Mouse (Mus musculus): ENCODE measurements around the gene Nefh.

Nefh gene

GRCm38 (mm10) chr11:4947813-4948174, at the start of gene Nefh:
Gene Nefh, minus strand, starts transcription at chr11:4948064.
- WGBS, result 2% methylated on average over 41 of the region's 41 CpGs

DNA sequence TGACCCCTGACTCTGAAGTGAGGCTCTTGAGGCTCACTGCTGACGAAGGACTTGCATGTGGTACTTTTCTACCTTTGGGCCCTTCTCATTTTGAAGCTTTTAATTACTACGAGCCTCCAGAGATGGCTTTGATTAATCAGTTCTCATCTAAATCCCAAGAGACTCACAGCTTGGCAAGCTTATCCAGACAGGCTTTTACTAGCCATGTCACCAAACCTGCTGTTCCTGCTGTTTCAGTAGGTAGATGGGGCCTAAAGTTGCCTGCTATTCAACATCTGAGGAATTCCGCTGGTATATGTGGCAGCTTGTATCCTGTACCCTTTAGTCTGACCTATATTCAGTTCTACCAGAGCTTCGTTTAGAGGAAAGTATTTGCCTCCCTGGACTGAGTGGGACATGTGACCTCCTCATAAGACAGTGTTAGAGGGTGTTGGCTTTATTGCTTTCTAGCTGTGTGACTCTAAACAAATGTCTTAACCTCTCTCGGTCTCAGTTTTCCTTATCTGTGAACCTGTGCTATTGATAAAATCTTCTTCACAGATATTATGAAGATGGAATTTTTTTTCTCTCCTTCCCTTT, 48.8 kb upstream of the Nefh start:
- 86% methylated on average over 5 of the region's 5 CpGs for WGBS

DNA sequence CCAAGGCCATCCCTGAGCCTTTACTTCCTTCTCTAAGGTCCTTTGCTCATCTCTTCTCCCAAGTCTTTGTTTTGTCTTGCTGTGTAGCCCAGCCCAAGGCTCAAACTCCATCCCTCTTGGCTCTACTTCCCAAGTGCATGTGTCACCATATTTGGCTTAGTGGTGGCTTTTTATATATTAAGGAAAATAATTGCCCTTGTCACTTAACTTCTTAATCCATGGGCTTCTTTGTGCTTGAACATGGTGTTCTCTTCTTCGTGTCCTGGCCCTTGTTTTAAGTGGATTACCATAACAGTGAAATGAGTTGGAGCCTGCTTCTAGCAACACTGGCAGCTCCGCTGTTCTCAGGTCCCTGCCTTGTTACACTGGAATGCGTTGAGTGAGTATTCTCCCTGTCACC, 47.8 kb upstream of the Nefh start:
- 59% methylated on average over 3 of the region's 3 CpGs for WGBS

- 75% methylated on average over 2 of the region's 2 CpGs for WGBS
Observed at GRCm38 (mm10) chr11:4992471-4992870, 44.6 kb upstream of the Nefh start.

DNA sequence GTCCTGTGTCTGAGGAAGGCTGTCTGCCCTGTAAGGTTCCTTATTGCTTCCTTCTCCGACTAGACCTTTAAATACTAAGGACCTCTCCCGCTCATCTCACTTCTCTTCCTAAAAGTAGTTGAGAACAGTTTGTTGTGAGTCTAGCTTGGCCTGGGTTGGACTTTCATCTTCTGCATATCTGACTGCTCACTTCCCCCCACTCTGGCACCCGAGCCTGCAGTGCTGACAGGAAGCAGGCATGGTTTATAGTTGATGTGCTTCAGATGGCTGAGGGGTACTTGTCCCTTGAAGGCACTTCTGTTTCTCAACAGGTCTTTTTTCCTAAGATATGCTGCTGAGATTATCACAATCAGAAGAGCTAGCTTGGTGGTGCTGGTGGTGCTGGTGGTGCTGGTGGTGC, 41.3 kb upstream of the Nefh start:
- 69% methylated on average over 3 of the region's 3 CpGs for WGBS

DNA sequence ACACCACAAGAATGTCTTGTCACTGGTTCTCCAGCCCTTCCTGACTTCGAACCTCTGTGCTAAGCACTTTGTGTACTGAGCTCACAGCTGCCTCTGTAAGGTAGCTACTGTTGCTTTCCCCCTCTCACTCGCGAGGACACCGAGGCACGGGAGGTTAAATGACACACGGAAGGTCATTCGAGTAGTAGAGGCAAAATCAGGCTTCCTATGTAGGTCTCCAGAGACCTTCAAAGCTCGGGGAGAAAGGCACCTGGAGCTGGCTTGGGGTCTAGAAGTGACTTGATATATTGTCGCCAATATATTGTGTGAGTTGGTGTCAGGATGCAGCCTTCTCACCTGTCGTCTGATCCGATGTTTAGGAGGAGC, 39.6 kb upstream of the Nefh start:
- 45% methylated on average over 11 of the region's 11 CpGs for WGBS

- under 1% methylated on average over 62 of the region's 62 CpGs for WGBS
Observed at GRCm38 (mm10) chr11:4986695-4987486, 39.0 kb upstream of the Nefh start, which contains the start of gene Ap1b1. Gene Ap1b1, plus strand, starts transcription at chr11:4986824.

GRCm38 (mm10) chr11:4984799-4985198, 36.9 kb upstream of the Nefh start:
- 78% methylated on average over 3 of the region's 3 CpGs for WGBS

GRCm38 (mm10) chr11:4984249-4984648, 36.4 kb upstream of the Nefh start:
- 2% methylated on average over 5 of the region's 5 CpGs for WGBS

- WGBS, result 69% methylated on average over 2 of the region's 2 CpGs
Observed at GRCm38 (mm10) chr11:4983538-4983937, 35.7 kb upstream of the Nefh start.

DNA sequence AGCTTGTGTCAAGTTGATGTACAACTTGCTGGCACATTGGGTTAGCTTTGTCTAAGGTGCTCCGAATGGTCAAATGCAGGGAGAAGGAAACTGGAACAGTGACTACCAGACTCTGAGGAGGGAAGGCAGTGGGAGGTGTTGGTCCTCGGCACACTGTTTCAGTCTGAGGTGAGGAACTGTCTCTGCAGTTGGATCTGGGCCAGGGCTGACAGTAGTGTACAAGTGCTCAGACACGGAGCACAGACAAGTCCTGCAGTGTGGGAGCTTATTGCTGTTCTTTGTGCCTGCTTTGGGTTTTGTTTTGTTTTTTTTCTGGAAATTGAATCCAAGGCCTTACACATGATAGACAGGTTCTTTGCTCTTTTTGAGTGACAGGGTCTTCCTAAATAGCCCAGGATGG, 35.1 kb upstream of the Nefh start:
- WGBS, result 46% methylated on average over 3 of the region's 3 CpGs

- WGBS, result 11% methylated on average over 13 of the region's 14 CpGs
Observed at GRCm38 (mm10) chr11:4975623-4976022, 27.8 kb upstream of the Nefh start.

DNA sequence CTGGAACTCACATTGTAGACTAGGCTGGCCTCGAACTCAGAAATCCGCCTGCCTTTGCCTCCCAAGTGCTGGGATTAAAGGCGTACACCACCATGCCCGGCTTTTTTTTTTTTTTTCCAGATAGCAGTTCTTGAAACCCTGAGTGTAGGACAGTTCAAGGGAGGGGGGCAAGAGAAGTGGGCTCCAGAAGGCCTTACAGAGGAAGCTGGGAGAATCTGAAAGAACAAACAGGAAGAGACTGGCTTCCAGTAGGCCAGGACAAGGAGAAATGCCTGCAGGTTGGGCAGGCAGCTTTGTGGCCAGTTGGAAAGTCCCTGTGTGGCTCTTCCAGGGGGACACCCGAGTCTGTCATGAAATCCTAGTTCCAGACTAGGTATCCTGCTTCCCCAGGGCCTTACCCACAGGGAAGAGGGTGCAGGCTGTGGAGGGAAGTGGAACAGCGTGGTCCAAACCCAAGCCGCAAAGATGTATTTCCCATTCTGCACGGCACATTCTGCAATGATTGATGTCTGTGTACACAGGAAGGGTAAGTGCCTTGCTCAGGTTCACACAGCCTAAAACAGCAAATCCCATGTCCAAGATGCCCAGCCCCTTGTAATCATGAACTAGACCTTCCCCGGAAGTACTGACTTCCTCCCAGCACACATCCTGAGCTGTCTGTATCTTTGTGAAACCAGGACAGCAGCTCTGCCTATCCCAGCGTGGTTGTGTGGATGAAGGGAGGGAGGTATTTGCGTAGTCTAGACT, 26.7 kb upstream of the Nefh start:
- 75% methylated on average over 11 of the region's 11 CpGs for WGBS

- 82% methylated on average over 2 of the region's 2 CpGs for WGBS
Observed at GRCm38 (mm10) chr11:4973871-4974256, 26.0 kb upstream of the Nefh start.

DNA sequence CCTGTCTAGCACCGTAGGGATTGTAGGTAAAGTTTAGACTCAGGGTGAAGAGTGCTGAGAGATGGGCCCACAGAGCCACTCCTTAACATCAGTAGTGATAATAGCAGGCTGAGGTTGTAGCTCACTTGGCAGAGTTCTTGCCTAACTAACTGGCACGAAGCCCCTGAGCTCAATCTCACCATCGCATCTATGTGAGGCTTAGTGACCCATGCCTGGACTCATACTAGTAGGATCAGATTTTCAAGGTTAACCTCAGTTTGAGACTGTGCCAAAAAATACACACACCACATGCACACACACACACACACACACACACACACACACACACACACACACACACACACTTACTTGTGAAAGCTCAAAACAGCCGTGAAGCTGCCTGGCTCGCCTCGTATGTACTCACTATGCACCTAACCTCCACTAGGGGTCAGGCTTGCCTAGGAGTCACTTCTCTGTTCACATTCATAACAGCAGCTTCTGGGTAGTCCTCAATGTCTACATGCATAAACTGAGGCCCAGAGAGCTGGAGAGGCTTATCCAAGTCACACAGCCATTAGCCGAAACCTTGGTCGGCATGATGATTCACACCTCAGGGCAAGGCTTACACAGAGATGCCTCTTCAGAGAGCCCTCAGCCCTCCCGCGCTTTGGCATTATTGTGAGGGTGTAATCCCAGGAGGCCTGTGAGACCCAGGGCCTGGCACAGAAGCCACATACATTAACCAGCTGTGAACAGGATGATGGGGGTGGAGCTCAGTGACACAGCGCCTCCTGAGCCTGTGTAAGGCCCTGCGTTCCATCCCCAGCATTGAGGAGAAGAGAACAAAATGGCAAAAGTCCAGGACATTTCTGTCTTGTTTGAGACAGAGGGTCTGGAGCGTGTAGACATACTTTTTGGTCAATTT, 25.4 kb upstream of the Nefh start:
- 49% methylated on average over 13 of the region's 13 CpGs for WGBS

- WGBS, result 52% methylated on average over 10 of the region's 10 CpGs
Observed at GRCm38 (mm10) chr11:4968376-4968775, 20.5 kb upstream of the Nefh start.

GRCm38 (mm10) chr11:4967549-4967948, 19.7 kb upstream of the Nefh start:
- WGBS, result 73% methylated on average over 2 of the region's 2 CpGs

GRCm38 (mm10) chr11:4966888-4967287, 19.0 kb upstream of the Nefh start:
- WGBS, result 67% methylated on average over 5 of the region's 5 CpGs

DNA sequence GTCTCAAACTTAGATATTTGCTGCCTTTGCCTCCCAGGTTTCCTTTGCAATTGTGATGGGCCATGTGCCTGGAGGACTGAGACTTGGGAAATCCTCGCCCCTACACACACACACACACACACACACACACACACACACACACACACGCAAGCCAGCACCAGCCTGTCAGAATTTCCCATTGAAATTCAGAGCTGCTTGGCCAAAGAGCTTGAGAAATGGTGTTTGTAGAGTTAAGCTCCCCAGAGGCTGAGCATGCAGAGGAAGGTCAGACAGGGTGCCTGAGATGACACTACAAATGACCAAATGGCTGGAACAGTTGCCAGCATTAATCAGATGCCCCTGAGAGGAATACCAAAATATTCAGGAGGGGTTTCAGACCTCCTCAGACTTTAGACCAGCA, 18.5 kb upstream of the Nefh start:
- WGBS, result 54% methylated on average over 2 of the region's 2 CpGs

GRCm38 (mm10) chr11:4963099-4963808, 15.4 kb upstream of the Nefh start:
- 57% methylated on average over 6 of the region's 6 CpGs for WGBS

DNA sequence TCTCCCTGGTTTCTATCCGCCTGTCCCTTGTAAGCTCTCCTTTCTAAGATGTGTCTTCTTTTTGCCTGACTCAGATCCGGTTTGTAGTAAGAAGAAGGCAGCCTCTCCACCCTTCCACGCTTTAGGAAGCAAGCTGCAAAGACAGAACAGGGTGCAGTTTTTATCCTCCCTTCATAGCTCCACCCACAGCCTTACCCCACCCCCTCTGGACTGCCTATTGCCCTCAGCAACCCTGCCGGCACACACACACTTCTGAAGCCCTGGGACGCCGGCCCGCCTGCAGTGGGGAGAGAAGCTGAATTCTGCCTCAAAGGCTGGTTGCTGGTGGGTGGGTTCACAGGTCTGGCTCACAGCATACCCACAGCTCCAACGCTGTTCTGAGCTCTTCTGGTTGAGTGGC, 6.1 kb upstream of the Nefh start:
- WGBS, result 12% methylated on average over 8 of the region's 8 CpGs

All from cerebral cortex, adult 2 months (tissue).